Mouse (Mus musculus): ENCODE results near the gene Zfp658. TPM values are rescaled to one million over a fixed set of nuclear protein-coding genes. Genes with fewer than 3 reads are reported as not detected.

The Zfp658 gene
- 3.2 TPM for polyA plus RNA-seq (2021)

GRCm38 (mm10) chr7:43562006-43562633 lies at the start of gene Zfp658:
Zfp658 (plus strand) TSS chr7:43562256.
- H3K27me3 ChIP-seq = no peaks in the 10 kb centered on the region
- POLR2A ChIA-PET = no interaction called here
- CTCF ChIA-PET = no interaction called here
- ATAC-seq (peak; percentile 93), DNase-seq (ENCODE audit: low read depth, low spot score) (no peak)
- no peak for TF ChIP-seq CTCF (IDR thresholded peaks at IDR 0.05)
- in situ Hi-C loops (cut with MboI; ENCODE audit: low pct_unique_long_range_greater_than_20kb) = no loop called here

- no peak for DNase-seq (ENCODE audit: low read depth, low spot score)
- TF ChIP-seq CTCF (IDR thresholded peaks at IDR 0.05) = no peak
- ChIA-PET CTCF (interaction anchor here (1.5 kb wide), 1 partner anchor 42 kb away, joined by 4 read pairs; no protein-coding TSS in a partner anchor), POLR2A (interaction anchor here (0.7 kb wide), 1 partner anchor 233 kb away, joined by 3 read pairs; no protein-coding TSS in a partner anchor)
- in situ Hi-C loops (cut with MboI; ENCODE audit: low pct_unique_long_range_greater_than_20kb) = no loop called here
- no peak for ATAC-seq
- H3K27me3 ChIP-seq = peaks cover 4% of the 10 kb centered on the region
Measured at GRCm38 (mm10) chr7:43512519-43512918, 49.5 kb upstream of the Zfp658 start.

- POLR2A ChIA-PET = no interaction called here
- no peak for DNase-seq (ENCODE audit: low read depth, low spot score)
- H3K27me3 ChIP-seq = no peaks in the 10 kb centered on the region
- CTCF ChIA-PET = interaction anchor here (1.8 kb wide), 1 partner anchor 12 kb away, joined by 4 read pairs; no protein-coding TSS in a partner anchor
- no peak for ATAC-seq
- TF ChIP-seq CTCF (IDR thresholded peaks at IDR 0.05) = no peak
- in situ Hi-C loops (cut with MboI; ENCODE audit: low pct_unique_long_range_greater_than_20kb) = no loop called here
Measured at GRCm38 (mm10) chr7:43515076-43515475, 47.0 kb upstream of the Zfp658 start.

- no peak for TF ChIP-seq CTCF (IDR thresholded peaks at IDR 0.05)
- H3K27me3 ChIP-seq = no peaks in the 10 kb centered on the region
- in situ Hi-C loops (cut with MboI; ENCODE audit: low pct_unique_long_range_greater_than_20kb) = no loop called here
- ChIA-PET POLR2A (no interaction called here), CTCF (no interaction called here)
- ATAC-seq (no peak), DNase-seq (ENCODE audit: low read depth, low spot score) (no peak)
Measured at GRCm38 (mm10) chr7:43518341-43518740, 43.7 kb upstream of the Zfp658 start.

- CTCF ChIA-PET = no interaction called here
- POLR2A ChIA-PET = no interaction called here
Measured at GRCm38 (mm10) chr7:43522776-43523175, 39.3 kb upstream of the Zfp658 start.

GRCm38 (mm10) chr7:43525313-43525712 lies 36.7 kb upstream of the Zfp658 start:
- no peak for TF ChIP-seq CTCF (IDR thresholded peaks at IDR 0.05)
- ATAC-seq = no peak

More at GRCm38 (mm10) chr7:43522776-43523175, 39.3 kb upstream of the Zfp658 start:
- DNase-seq (ENCODE audit: low read depth, low spot score) (no peak), ATAC-seq (no peak)
- in situ Hi-C loops (cut with MboI; ENCODE audit: low pct_unique_long_range_greater_than_20kb) = no loop called here
- H3K27me3 ChIP-seq = peaks cover 8% of the 10 kb centered on the region
- no peak for TF ChIP-seq CTCF (IDR thresholded peaks at IDR 0.05)

GRCm38 (mm10) chr7:43530216-43530785 lies 31.8 kb upstream of the Zfp658 start:
- no peak for TF ChIP-seq CTCF (IDR thresholded peaks at IDR 0.05)
- no peak for DNase-seq (ENCODE audit: low read depth, low spot score)
- in situ Hi-C loops (cut with MboI; ENCODE audit: low pct_unique_long_range_greater_than_20kb) = no loop called here
- peaks cover 5% of the 10 kb centered on the region for H3K27me3 ChIP-seq
- ChIA-PET POLR2A (no interaction called here), CTCF (no interaction called here)
- ATAC-seq = no peak

More at GRCm38 (mm10) chr7:43525313-43525712, 36.7 kb upstream of the Zfp658 start:
- H3K27me3 ChIP-seq = peaks cover 8% of the 10 kb centered on the region
- in situ Hi-C loops (cut with MboI; ENCODE audit: low pct_unique_long_range_greater_than_20kb) = no loop called here
- POLR2A ChIA-PET = no interaction called here
- CTCF ChIA-PET = no interaction called here
- DNase-seq (ENCODE audit: low read depth, low spot score) = no peak

- ATAC-seq = no peak
- ChIA-PET POLR2A (no interaction called here), CTCF (no interaction called here)
- peaks cover 3% of the 10 kb centered on the region for H3K27me3 ChIP-seq
- in situ Hi-C loops (cut with MboI; ENCODE audit: low pct_unique_long_range_greater_than_20kb) = no loop called here
- no peak for TF ChIP-seq CTCF (IDR thresholded peaks at IDR 0.05)
- no peak for DNase-seq (ENCODE audit: low read depth, low spot score)
Measured at GRCm38 (mm10) chr7:43532936-43533505, 29.0 kb upstream of the Zfp658 start.

GRCm38 (mm10) chr7:43538524-43538923 lies 23.5 kb upstream of the Zfp658 start:
- ChIA-PET CTCF (no interaction called here), POLR2A (no interaction called here)
- TF ChIP-seq CTCF (IDR thresholded peaks at IDR 0.05) = no peak
- in situ Hi-C loops (cut with MboI; ENCODE audit: low pct_unique_long_range_greater_than_20kb) = no loop called here
- peaks cover 12% of the 10 kb centered on the region for H3K27me3 ChIP-seq
- no peak for ATAC-seq
- no peak for DNase-seq (ENCODE audit: low read depth, low spot score)

GRCm38 (mm10) chr7:43544225-43544977 lies 17.7 kb upstream of the Zfp658 start, which contains the start of gene Cd33:
Cd33 (minus strand) TSS chr7:43544428.
- DNase-seq (ENCODE audit: low read depth, low spot score) (no peak), ATAC-seq (no peak)
- in situ Hi-C loops (cut with MboI; ENCODE audit: low pct_unique_long_range_greater_than_20kb) = no loop called here
- ChIA-PET POLR2A (no interaction called here), CTCF (no interaction called here)
- no peak for TF ChIP-seq CTCF (IDR thresholded peaks at IDR 0.05)
- peaks cover 18% of the 10 kb centered on the region for H3K27me3 ChIP-seq
